Mouse (Mus musculus): ENCODE results near the gene Ankmy1. TPM values are rescaled to one million over a fixed set of nuclear protein-coding genes. Genes with fewer than 3 reads are reported as not detected.

The Ankmy1 gene
- total and polyA plus RNA-seq, 3 experiments, result 0.07 to 0.13 TPM; not detected in 1

- TF ChIP-seq CTCF (conservative IDR thresholded peaks at IDR 0.05 in 1 of 2, IDR thresholded peaks at IDR 0.05 in 1 of 2; ENCODE audit: low read depth in 2 of 2, low read length in 2 of 2) (no peak), ETS1 (conservative IDR thresholded peaks at IDR 0.05; ENCODE audit: low read depth, low read length) (no peak), JUND (conservative IDR thresholded peaks at IDR 0.05; ENCODE audit: low read depth, low read length) (no peak), CHD1 (IDR thresholded peaks at IDR 0.05; ENCODE audit: low read depth, low read length) (no peak), GABPA (IDR thresholded peaks at IDR 0.05; ENCODE audit: insufficient replicate concordance, low read depth, low read length) (no peak), ZC3H11A (IDR thresholded peaks at IDR 0.05; ENCODE audit: low read depth, low read length) (no peak), ZNF384 (IDR thresholded peaks at IDR 0.05; ENCODE audit: low read depth, low read length) (peak; percentile 51; the same call in 1 of the 2 replicates), MAX (IDR thresholded peaks at IDR 0.05; ENCODE audit: low read length) (no peak), MEF2A (IDR thresholded peaks at IDR 0.05; ENCODE audit: borderline replicate concordance, low read depth, low read length) (no peak), RAD21 (IDR thresholded peaks at IDR 0.05; ENCODE audit: low read depth, low read length) (no peak), BHLHE40 (IDR thresholded peaks at IDR 0.05; ENCODE audit: low read depth, low read length) (no peak), MYC (IDR thresholded peaks at IDR 0.05; ENCODE audit: low read depth, low read length) (no peak), NRF1 (IDR thresholded peaks at IDR 0.05; ENCODE audit: low read depth, low read length) (no peak), PAX5 (IDR thresholded peaks at IDR 0.05; ENCODE audit: low read length) (no peak), SIN3A (IDR thresholded peaks at IDR 0.05; ENCODE audit: low read length) (no peak), POLR2A (IDR thresholded peaks at IDR 0.05; ENCODE audit: low read depth, low read length) (0 out of 2 replicates have a peak, but pooled peaks have one; percentile 23)
- H3K79me2 ChIP-seq (replicated peaks; ENCODE audit: control insufficient read depth, extremely low read depth, insufficient read depth, poor library complexity, severe bottlenecking), result no peaks in the 10 kb centered on the region
- H3K4me3 ChIP-seq (replicated peaks in 1 of 3; ENCODE audit: low read depth in 2 of 3, low read length in 2 of 3, poor library complexity in 1 of 3), result no peak overlapping the region
- no peak for DNase-seq (ENCODE audit: extremely low read depth)
- H3K27me3 ChIP-seq (replicated peaks), result peaks cover 89% of the 10 kb centered on the region
- H3K9ac ChIP-seq (ENCODE audit: insufficient read depth, low read depth), result no peak overlapping the region
- no peaks in the 10 kb centered on the region for H3K36me3 ChIP-seq (replicated peaks in 1 of 2; ENCODE audit: control insufficient read depth in 1 of 2, insufficient read depth in 1 of 2, low read length in 1 of 2)
- dilution Hi-C loops (cut with MboI; ENCODE audit: extremely low pct_ligation_motif_present, extremely low pct_unique_long_range_greater_than_20kb, low sequenced_read_pairs), result no loop called here
- no peaks in the 10 kb centered on the region for H3K4me1 ChIP-seq (ENCODE audit: control insufficient read depth in 1 of 2, insufficient read depth in 2 of 2)
- H3K4me2 ChIP-seq (ENCODE audit: insufficient read depth, low read depth, poor library complexity, severe bottlenecking), result peak overlapping the region; percentile 37; the same call in 1 of the 2 replicates
- H3K9me3 ChIP-seq (replicated peaks; ENCODE audit: low read length), result peaks cover 10% of the 10 kb centered on the region
- no peak overlapping the region for H3K27ac ChIP-seq (ENCODE audit: insufficient read depth, low read depth)
- in situ Hi-C loops (cut with MboI; ENCODE audit: low pct_ligation_motif_present, low pct_unique_long_range_greater_than_20kb, low sequenced_read_pairs), result loop anchor here (10.0 kb wide), 1 partner anchor 176 kb away; no protein-coding TSS in a partner anchor
Observed at GRCm38 (mm10) chr1:92830626-92831187, 72.0 kb downstream of the Ankmy1 start.

GRCm38 (mm10) chr1:92815756-92816294, 86.9 kb downstream of the Ankmy1 start:
- Histone ChIP-seq H3K9me3 (replicated peaks; ENCODE audit: low read length) (peaks cover 4% of the 10 kb centered on the region), H3K4me1 (ENCODE audit: control insufficient read depth in 1 of 2, insufficient read depth in 2 of 2) (peaks cover 0 to 3% of the 10 kb centered on the region in 2 experiments; a peak in 1 of 4 replicates), H3K79me2 (replicated peaks; ENCODE audit: control insufficient read depth, extremely low read depth, insufficient read depth, poor library complexity, severe bottlenecking) (no peaks in the 10 kb centered on the region), H3K4me2 (ENCODE audit: insufficient read depth, low read depth, poor library complexity, severe bottlenecking) (no peak overlapping the region), H3K36me3 (replicated peaks in 1 of 2; ENCODE audit: control insufficient read depth in 1 of 2, insufficient read depth in 1 of 2, low read length in 1 of 2) (no peaks in the 10 kb centered on the region), H3K9ac (ENCODE audit: insufficient read depth, low read depth) (no peak overlapping the region), H3K27me3 (replicated peaks) (peaks cover 37% of the 10 kb centered on the region), H3K4me3 (replicated peaks in 1 of 3; ENCODE audit: low read depth in 2 of 3, low read length in 2 of 3, poor library complexity in 1 of 3) (no peak overlapping the region), H3K27ac (ENCODE audit: insufficient read depth, low read depth) (no peak overlapping the region)
- in situ Hi-C loops (cut with MboI; ENCODE audit: low pct_ligation_motif_present, low pct_unique_long_range_greater_than_20kb, low sequenced_read_pairs) (no loop called here), dilution Hi-C loops (cut with MboI; ENCODE audit: extremely low pct_ligation_motif_present, extremely low pct_unique_long_range_greater_than_20kb, low sequenced_read_pairs) (no loop called here)
- DNase-seq (ENCODE audit: extremely low read depth), result no peak
- no peak for TF ChIP-seq ZC3H11A (IDR thresholded peaks at IDR 0.05; ENCODE audit: low read depth, low read length)
- TF ChIP-seq PAX5 (IDR thresholded peaks at IDR 0.05; ENCODE audit: low read length), result no peak
- no peak for TF ChIP-seq USF2 (conservative IDR thresholded peaks at IDR 0.05; ENCODE audit: low read depth, low read length)
- no peak for TF ChIP-seq MXI1 (IDR thresholded peaks at IDR 0.05; ENCODE audit: low read depth, low read length)
- no peak for TF ChIP-seq SIN3A (IDR thresholded peaks at IDR 0.05; ENCODE audit: low read length)
- no peak for TF ChIP-seq KAT2A (IDR thresholded peaks at IDR 0.05; ENCODE audit: insufficient replicate concordance, low read length)
- TF ChIP-seq NRF1 (IDR thresholded peaks at IDR 0.05; ENCODE audit: low read depth, low read length), result no peak
- no peak for TF ChIP-seq CHD1 (IDR thresholded peaks at IDR 0.05; ENCODE audit: low read depth, low read length)
- TF ChIP-seq CHD2 (IDR thresholded peaks at IDR 0.05; ENCODE audit: low read length), result no peak
